Mouse (Mus musculus) liver, embryonic 14.5 days (tissue): ENCODE results near the gene Mbd5.

Source experiments
- CTCF ChIP-seq: IDR thresholded peaks from 2 replicates; pipeline ENCODE4 v1.5.1; 2016; ENCODE audit warnings: antibody characterized with exemption, low read depth, control low read depth
- EP300 ChIP-seq: IDR thresholded peaks from 2 replicates; pipeline ENCODE4 v1.6.1; 2016; ENCODE audit warnings: antibody characterized with exemption, low read depth

GRCm38 (mm10) chr2:49264092-49264491, 314.8 kb downstream of the Mbd5 start:
- TF ChIP-seq EP300, result no peak
- TF ChIP-seq CTCF, result no peak
